ENCODE assay signal across 11 mouse cellular contexts in genomic region chr2:96234613-96235012, GRCm38 (mm10).
A peak's percentile ranks its signal among the peaks of the same experiment; 100 is the strongest.
DNase-seq lines count a peak whose midpoint lies in the region; ATAC-seq and TF ChIP-seq lines count a peak whose summit lies in the region.
"Had no signal": no experiment of that assay in that cellular context is flagged by ENCODE, and none has a peak within 500 bp of the region (broad histone marks: within the 10 kb centered on the region; RNA-seq: fewer than 3 reads in every experiment).

No protein-coding gene starts in this region.

- H3K9ac ChIP-seq in kidney, postnatal 0 days (ENCODE audit: low read depth, low read length): no peak overlapping the region
- H3K9ac ChIP-seq: forebrain, embryonic 15.5 days; lung, embryonic 15.5 days had no signal

- H3K4me3 ChIP-seq in kidney, postnatal 0 days (replicated peaks; ENCODE audit: low read depth, low read length): no peak overlapping the region
- H3K4me3 ChIP-seq: forebrain, embryonic 15.5 days; lung, embryonic 15.5 days had no signal

- no peaks in the 10 kb centered on the region for H3K27me3 ChIP-seq in kidney, postnatal 0 days (ENCODE audit: insufficient read depth, low read length)
- H3K27me3 ChIP-seq: forebrain, embryonic 15.5 days; lung, embryonic 15.5 days had no signal

- peak; percentile 2 for DNase-seq in cerebellum, adult 9-10 months
- DNase-seq in cerebellum, adult 11 months: no peak
- no peak for DNase-seq in kidney, postnatal 0 days (ENCODE audit: low spot score)
- DNase-seq in kidney, postnatal 14 days: no peak
- peak; percentile 20 to 41 for DNase-seq in right cerebral cortex, adult 2 months (ENCODE audit: low spot score in 2 of 2)
- DNase-seq in right cerebral cortex, adult 18-20 months: no peak
- DNase-seq in urinary bladder, postnatal 14 days (ENCODE audit: low spot score): no peak

- ATAC-seq in kidney, postnatal 0 days (replicated peaks; ENCODE audit: low FRiP score, low read depth): no peak
- no peak for ATAC-seq in erythroblast, adult 5-6 weeks (replicated peaks; ENCODE audit: low FRiP score, poor library complexity, severe bottlenecking)
- ATAC-seq: CD4-positive, CD25-positive, alpha-beta regulatory T cell, adult 4 months; forebrain, embryonic 15.5 days had no signal

- no peaks in the 10 kb centered on the region for H3K4me1 ChIP-seq in kidney, postnatal 0 days (replicated peaks; ENCODE audit: insufficient read depth, low read length)
- H3K4me1 ChIP-seq: forebrain, embryonic 15.5 days; lung, embryonic 15.5 days had no signal

- H3K27ac ChIP-seq in kidney, postnatal 0 days: no peak overlapping the region
- H3K27ac ChIP-seq: forebrain, embryonic 15.5 days; lung, embryonic 15.5 days had no signal

- no peaks in the 10 kb centered on the region for H3K36me3 ChIP-seq in kidney, postnatal 0 days (ENCODE audit: insufficient read depth, low read length)
- H3K36me3 ChIP-seq: forebrain, embryonic 15.5 days; lung, embryonic 15.5 days had no signal

- no peaks in the 10 kb centered on the region for H3K9me3 ChIP-seq in kidney, postnatal 0 days (replicated peaks; ENCODE audit: low read length)
- H3K9me3 ChIP-seq: forebrain, embryonic 15.5 days; lung, embryonic 15.5 days had no signal

- no peak overlapping the region for H3K4me2 ChIP-seq in kidney, postnatal 0 days (ENCODE audit: low read length)
- H3K4me2 ChIP-seq: forebrain, embryonic 15.5 days; lung, embryonic 15.5 days had no signal

- TF ChIP-seq CTCF in kidney, postnatal 0 days (IDR thresholded peaks at IDR 0.05; ENCODE audit: low read depth): peak; percentile 51

Comparison
In these comparisons a context has a peak if more than half of its experiments do, and no peak if none do; other contexts are left out.
1. DNase-seq: peak in cerebellum, adult 9-10 months (single experiment) and right cerebral cortex, adult 2 months (2 of 2); none in cerebellum, adult 11 months (single experiment), kidney, postnatal 0 days (single experiment), kidney, postnatal 14 days (single experiment), right cerebral cortex, adult 18-20 months (single experiment) and urinary bladder, postnatal 14 days (single experiment).